Mouse (Mus musculus) olfactory bulb, adult 2 months (tissue): ENCODE data around the gene Zc3hav1.

Experiments used
- CTCF ChIP-seq: fragments of 200-500 bp; IDR thresholded peaks from 2 replicates; pipeline ENCODE4 v1.5.1; 2012; ENCODE audit warnings: low read depth, mild to moderate bottlenecking, low read length, moderate library complexity; ENCODE audit not compliant: insufficient read depth
- POLR2A ChIP-seq: fragments of 200-500 bp; IDR thresholded peaks from 2 replicates; pipeline ENCODE4 v1.6.1; 2012; ENCODE audit warnings: mild to moderate bottlenecking, low read depth, low read length, moderate library complexity; ENCODE audit not compliant: insufficient read depth

DNA sequence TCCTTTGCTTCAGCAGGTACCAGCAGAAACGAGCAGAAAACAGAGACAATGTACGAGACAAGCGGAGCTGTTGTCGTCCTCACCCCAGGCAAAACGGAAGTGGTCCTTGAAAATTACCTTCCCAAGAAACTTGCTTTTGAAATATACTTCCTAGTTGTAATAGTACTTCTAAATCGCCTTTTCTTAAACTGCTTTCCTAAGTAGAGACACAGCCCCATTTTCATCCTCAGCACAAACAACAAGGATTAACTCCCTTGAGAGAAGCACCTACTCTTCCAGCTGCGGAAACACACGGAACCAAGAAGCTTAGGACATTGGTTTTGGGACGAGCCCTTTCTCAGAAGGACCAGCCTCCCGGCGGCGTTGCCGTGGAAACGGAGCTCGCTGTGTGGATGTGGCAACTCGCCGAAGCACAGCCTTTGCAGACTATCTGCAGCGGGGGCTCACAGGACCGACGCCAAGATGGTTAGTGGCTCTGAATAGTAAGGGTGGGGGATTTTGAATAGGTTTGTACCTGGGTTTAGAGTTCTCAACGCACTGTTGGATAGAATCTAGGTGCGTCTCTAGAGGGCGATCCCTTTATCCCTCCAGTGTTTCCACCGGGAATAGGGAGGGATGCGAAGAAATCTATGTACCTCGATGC is 26.8 kb upstream of the Zc3hav1 start, which contains the start of gene Ttc26:
- TF ChIP-seq POLR2A: peak; percentile 45; the same call in 1 of the 2 replicates
- no peak for TF ChIP-seq CTCF
